Mouse (Mus musculus) Muller cell, postnatal 12 days (primary cell): Measurements from ENCODE around the gene Olfr1330.
A peak's percentile ranks its signal among the peaks of the same experiment; 100 is the strongest.
"Not testable (repeated sequence)": the region's sequence is repeated elsewhere in the genome, so short reads cannot be mapped to it uniquely, and the experiment has no call there.

ENCODE experiments used
- DNase-seq: peaks from one replicate; pipeline ENCODE4 v3.0.0-alpha.2; 2015; ENCODE audit errors: inconsistent ontology term

Olfr1330 gene

GRCm38 (mm10) chr4:118888297-118888696 lies at the start of gene Olfr1330:
TSS of gene Olfr1330 (plus strand) at chr4:118888597.
- DNase-seq, result no peak

- DNase-seq, result peak; percentile 43
Observed at GRCm38 (mm10) chr4:118861791-118862190, 26.6 kb upstream of the Olfr1330 start.

- peak; percentile 89 for DNase-seq
Observed at GRCm38 (mm10) chr4:118862704-118863103, 25.7 kb upstream of the Olfr1330 start.

- DNase-seq, result no peak
Observed at GRCm38 (mm10) chr4:118864349-118864748, 24.0 kb upstream of the Olfr1330 start, which contains the start of gene Olfr1331. TSS of gene Olfr1331 (plus strand) at chr4:118864649.

- DNase-seq, result no peak
Observed at GRCm38 (mm10) chr4:118867566-118867965, 20.8 kb upstream of the Olfr1330 start.

- DNase-seq, result no peak
Observed at GRCm38 (mm10) chr4:118901981-118902380, 13.6 kb downstream of the Olfr1330 start.

GRCm38 (mm10) chr4:118917365-118917764 lies 29.0 kb downstream of the Olfr1330 start, which contains the start of gene Olfr1329:
TSS of gene Olfr1329 (minus strand) at chr4:118917465.
- not testable (repeated sequence) for DNase-seq

GRCm38 (mm10) chr4:118931326-118931725 lies 42.9 kb downstream of the Olfr1330 start:
- DNase-seq, result not testable (repeated sequence)

GRCm38 (mm10) chr4:118938512-118938911 lies 50.1 kb downstream of the Olfr1330 start, which contains the start of gene Olfr1328:
TSS of gene Olfr1328 (minus strand) at chr4:118938612.
- no peak for DNase-seq
